Mouse (Mus musculus): Measurements from ENCODE around the gene Map3k5. TPM values are rescaled to one million over a fixed set of nuclear protein-coding genes. Genes with fewer than 3 reads are reported as not detected.

The Map3k5 gene
- polyA plus RNA-seq, 1 experiment from 2014 or later, result 4.2 TPM

- Histone ChIP-seq H3K27me3 (ENCODE audit: control insufficient read depth, insufficient read depth, low read length) (peaks cover 1% of the 10 kb centered on the region; the same call in 1 of the 2 replicates), H3K4me3 (ENCODE audit: low read depth, low read length) (no peak overlapping the region), H3K4me1 (ENCODE audit: control insufficient read depth, insufficient read depth, low read length) (0 out of 2 replicates have a peak, but pooled peaks cover 3% of the 10 kb centered on the region), H3K4me2 (no peak overlapping the region), H3K9ac (ENCODE audit: low read depth, low read length) (no peak overlapping the region), H3K9me3 (replicated peaks; ENCODE audit: control insufficient read depth, low read length) (no peaks in the 10 kb centered on the region), H3K36me3 (ENCODE audit: control insufficient read depth, insufficient read depth, low read length) (no peaks in the 10 kb centered on the region), H3K27ac (ENCODE audit: low read depth, low read length) (no peak overlapping the region)
- 91% methylated on average over 3 of the region's 3 CpGs for WGBS (ENCODE audit: insufficient replicate concordance)
- ATAC-seq (replicated peaks; ENCODE audit: insufficient number of reproducible peaks, low FRiP score, low TSS enrichment), result no peak
These were observed 75.7 kb downstream of the Map3k5 start for GRCm38 (mm10) chr10:20010018-20010417.

GRCm38 (mm10) chr10:20018406-20018805 lies 84.1 kb downstream of the Map3k5 start:
- no peak overlapping the region for H3K4me3 ChIP-seq (ENCODE audit: low read depth, low read length)
- H3K9me3 ChIP-seq (replicated peaks; ENCODE audit: control insufficient read depth, low read length), result no peaks in the 10 kb centered on the region
- H3K4me1 ChIP-seq (ENCODE audit: control insufficient read depth, insufficient read depth, low read length), result no peaks in the 10 kb centered on the region
- H3K4me2 ChIP-seq, result no peak overlapping the region
- no peaks in the 10 kb centered on the region for H3K27me3 ChIP-seq (ENCODE audit: control insufficient read depth, insufficient read depth, low read length)
- H3K27ac ChIP-seq (ENCODE audit: low read depth, low read length), result no peak overlapping the region
- H3K9ac ChIP-seq (ENCODE audit: low read depth, low read length), result no peak overlapping the region
- ATAC-seq (replicated peaks; ENCODE audit: insufficient number of reproducible peaks, low FRiP score, low TSS enrichment), result no peak
- H3K36me3 ChIP-seq (ENCODE audit: control insufficient read depth, insufficient read depth, low read length), result no peaks in the 10 kb centered on the region
- WGBS (ENCODE audit: insufficient replicate concordance), result 93% methylated on average over 10 of the region's 10 CpGs

- no peaks in the 10 kb centered on the region for H3K36me3 ChIP-seq (ENCODE audit: control insufficient read depth, insufficient read depth, low read length)
- no peak overlapping the region for H3K4me3 ChIP-seq (ENCODE audit: low read depth, low read length)
- H3K4me2 ChIP-seq, result no peak overlapping the region
- H3K27ac ChIP-seq (ENCODE audit: low read depth, low read length), result no peak overlapping the region
- H3K9me3 ChIP-seq (replicated peaks; ENCODE audit: control insufficient read depth, low read length), result no peaks in the 10 kb centered on the region
- no peaks in the 10 kb centered on the region for H3K27me3 ChIP-seq (ENCODE audit: control insufficient read depth, insufficient read depth, low read length)
- H3K9ac ChIP-seq (ENCODE audit: low read depth, low read length), result no peak overlapping the region
- 88% methylated on average over 3 of the region's 3 CpGs for WGBS (ENCODE audit: insufficient replicate concordance)
- ATAC-seq (replicated peaks; ENCODE audit: insufficient number of reproducible peaks, low FRiP score, low TSS enrichment), result no peak
- H3K4me1 ChIP-seq (ENCODE audit: control insufficient read depth, insufficient read depth, low read length), result no peaks in the 10 kb centered on the region
These were observed 84.5 kb downstream of the Map3k5 start for GRCm38 (mm10) chr10:20018806-20019205.

GRCm38 (mm10) chr10:20021256-20021655 lies 87.0 kb downstream of the Map3k5 start:
- no peaks in the 10 kb centered on the region for H3K36me3 ChIP-seq (ENCODE audit: control insufficient read depth, insufficient read depth, low read length)
- H3K9ac ChIP-seq (ENCODE audit: low read depth, low read length), result no peak overlapping the region
- H3K27me3 ChIP-seq (ENCODE audit: control insufficient read depth, insufficient read depth, low read length), result no peaks in the 10 kb centered on the region
- 85% methylated on average over 6 of the region's 6 CpGs for WGBS (ENCODE audit: insufficient replicate concordance)
- no peak overlapping the region for H3K27ac ChIP-seq (ENCODE audit: low read depth, low read length)
- H3K4me2 ChIP-seq, result no peak overlapping the region
- no peak overlapping the region for H3K4me3 ChIP-seq (ENCODE audit: low read depth, low read length)
- H3K9me3 ChIP-seq (replicated peaks; ENCODE audit: control insufficient read depth, low read length), result no peaks in the 10 kb centered on the region
- no peaks in the 10 kb centered on the region for H3K4me1 ChIP-seq (ENCODE audit: control insufficient read depth, insufficient read depth, low read length)
- ATAC-seq (replicated peaks; ENCODE audit: insufficient number of reproducible peaks, low FRiP score, low TSS enrichment), result no peak

GRCm38 (mm10) chr10:20021670-20022468 lies 87.6 kb downstream of the Map3k5 start:
- Histone ChIP-seq H3K4me2 (no peak overlapping the region), H3K9me3 (replicated peaks; ENCODE audit: control insufficient read depth, low read length) (no peaks in the 10 kb centered on the region), H3K27me3 (ENCODE audit: control insufficient read depth, insufficient read depth, low read length) (no peaks in the 10 kb centered on the region), H3K9ac (ENCODE audit: low read depth, low read length) (no peak overlapping the region), H3K4me1 (ENCODE audit: control insufficient read depth, insufficient read depth, low read length) (no peaks in the 10 kb centered on the region), H3K4me3 (ENCODE audit: low read depth, low read length) (no peak overlapping the region), H3K36me3 (ENCODE audit: control insufficient read depth, insufficient read depth, low read length) (no peaks in the 10 kb centered on the region), H3K27ac (ENCODE audit: low read depth, low read length) (no peak overlapping the region)
- WGBS (ENCODE audit: insufficient replicate concordance), result 77% methylated on average over 15 of the region's 15 CpGs
- no peak for ATAC-seq (replicated peaks; ENCODE audit: insufficient number of reproducible peaks, low FRiP score, low TSS enrichment)

GRCm38 (mm10) chr10:20022608-20023340 lies 88.5 kb downstream of the Map3k5 start:
- H3K9me3 ChIP-seq (replicated peaks; ENCODE audit: control insufficient read depth, low read length), result no peaks in the 10 kb centered on the region
- no peak overlapping the region for H3K27ac ChIP-seq (ENCODE audit: low read depth, low read length)
- H3K27me3 ChIP-seq (ENCODE audit: control insufficient read depth, insufficient read depth, low read length), result no peaks in the 10 kb centered on the region
- H3K4me2 ChIP-seq, result no peak overlapping the region
- H3K36me3 ChIP-seq (ENCODE audit: control insufficient read depth, insufficient read depth, low read length), result no peaks in the 10 kb centered on the region; the same call in 1 of the 2 replicates
- ATAC-seq (replicated peaks; ENCODE audit: insufficient number of reproducible peaks, low FRiP score, low TSS enrichment), result no peak
- H3K4me1 ChIP-seq (ENCODE audit: control insufficient read depth, insufficient read depth, low read length), result no peaks in the 10 kb centered on the region
- no peak overlapping the region for H3K9ac ChIP-seq (ENCODE audit: low read depth, low read length)
- WGBS (ENCODE audit: insufficient replicate concordance), result 58% methylated on average over 10 of the region's 10 CpGs
- H3K4me3 ChIP-seq (ENCODE audit: low read depth, low read length), result no peak overlapping the region

- no peak for ATAC-seq (replicated peaks; ENCODE audit: insufficient number of reproducible peaks, low FRiP score, low TSS enrichment)
- WGBS (ENCODE audit: insufficient replicate concordance), result 72% methylated on average over 10 of the region's 10 CpGs
- no peak overlapping the region for H3K4me3 ChIP-seq (ENCODE audit: low read depth, low read length)
These were observed 89.3 kb downstream of the Map3k5 start for GRCm38 (mm10) chr10:20023524-20023923.

GRCm38 (mm10) chr10:20024891-20025290 lies 90.6 kb downstream of the Map3k5 start:
- H3K27ac ChIP-seq (ENCODE audit: low read depth, low read length), result no peak overlapping the region
- no peaks in the 10 kb centered on the region for H3K9me3 ChIP-seq (replicated peaks; ENCODE audit: control insufficient read depth, low read length)
- H3K9ac ChIP-seq (ENCODE audit: low read depth, low read length), result no peak overlapping the region
- WGBS (ENCODE audit: insufficient replicate concordance), result 92% methylated on average over 10 of the region's 10 CpGs
- H3K4me3 ChIP-seq (ENCODE audit: low read depth, low read length), result no peak overlapping the region
- H3K4me1 ChIP-seq (ENCODE audit: control insufficient read depth, insufficient read depth, low read length), result no peaks in the 10 kb centered on the region
- no peak for ATAC-seq (replicated peaks; ENCODE audit: insufficient number of reproducible peaks, low FRiP score, low TSS enrichment)
- H3K27me3 ChIP-seq (ENCODE audit: control insufficient read depth, insufficient read depth, low read length), result no peaks in the 10 kb centered on the region
- H3K36me3 ChIP-seq (ENCODE audit: control insufficient read depth, insufficient read depth, low read length), result no peaks in the 10 kb centered on the region; the same call in 1 of the 2 replicates
- no peak overlapping the region for H3K4me2 ChIP-seq

More at GRCm38 (mm10) chr10:20023524-20023923, 89.3 kb downstream of the Map3k5 start:
- Histone ChIP-seq H3K9ac (ENCODE audit: low read depth, low read length) (no peak overlapping the region), H3K9me3 (replicated peaks; ENCODE audit: control insufficient read depth, low read length) (no peaks in the 10 kb centered on the region), H3K4me1 (ENCODE audit: control insufficient read depth, insufficient read depth, low read length) (no peaks in the 10 kb centered on the region), H3K27ac (ENCODE audit: low read depth, low read length) (no peak overlapping the region), H3K36me3 (ENCODE audit: control insufficient read depth, insufficient read depth, low read length) (no peaks in the 10 kb centered on the region; the same call in 1 of the 2 replicates), H3K27me3 (ENCODE audit: control insufficient read depth, insufficient read depth, low read length) (no peaks in the 10 kb centered on the region), H3K4me2 (no peak overlapping the region)

All from heart, embryonic 11.5 days (tissue).